Mouse (Mus musculus) liver, postnatal 0 days (tissue): ENCODE data around the gene Plxdc1.

Experiments used
- CTCF ChIP-seq: sonication (generic); IDR thresholded peaks from 2 replicates; pipeline ENCODE4 v1.5.1; 2016; ENCODE audit warnings: antibody characterized with exemption, low read depth
- EP300 ChIP-seq: IDR thresholded peaks from 2 replicates; pipeline ENCODE4 v1.6.1; 2016; ENCODE audit warnings: antibody characterized with exemption, low read depth, mild to moderate bottlenecking

DNA sequence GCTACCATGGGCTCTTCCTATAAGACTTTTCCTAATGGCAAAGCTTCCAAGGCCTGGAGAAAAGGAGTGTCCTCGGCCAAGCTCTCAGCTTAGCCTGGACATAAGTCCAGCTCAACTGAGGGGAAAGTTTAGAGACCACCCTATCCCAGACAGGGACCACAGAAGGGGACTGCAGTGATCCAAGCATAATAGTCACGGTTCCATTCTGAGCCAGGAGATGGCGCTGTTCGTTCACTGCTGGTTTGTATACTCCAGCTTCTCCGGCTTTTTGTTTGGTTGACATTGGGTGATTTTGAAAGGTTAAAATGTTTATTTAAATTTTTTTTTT lies 45.2 kb upstream of the Plxdc1 start:
- TF ChIP-seq CTCF: peak; percentile 89
- no peak for TF ChIP-seq EP300
